ENCODE assay signal across 8 mouse cellular contexts in the genomic region with DNA sequence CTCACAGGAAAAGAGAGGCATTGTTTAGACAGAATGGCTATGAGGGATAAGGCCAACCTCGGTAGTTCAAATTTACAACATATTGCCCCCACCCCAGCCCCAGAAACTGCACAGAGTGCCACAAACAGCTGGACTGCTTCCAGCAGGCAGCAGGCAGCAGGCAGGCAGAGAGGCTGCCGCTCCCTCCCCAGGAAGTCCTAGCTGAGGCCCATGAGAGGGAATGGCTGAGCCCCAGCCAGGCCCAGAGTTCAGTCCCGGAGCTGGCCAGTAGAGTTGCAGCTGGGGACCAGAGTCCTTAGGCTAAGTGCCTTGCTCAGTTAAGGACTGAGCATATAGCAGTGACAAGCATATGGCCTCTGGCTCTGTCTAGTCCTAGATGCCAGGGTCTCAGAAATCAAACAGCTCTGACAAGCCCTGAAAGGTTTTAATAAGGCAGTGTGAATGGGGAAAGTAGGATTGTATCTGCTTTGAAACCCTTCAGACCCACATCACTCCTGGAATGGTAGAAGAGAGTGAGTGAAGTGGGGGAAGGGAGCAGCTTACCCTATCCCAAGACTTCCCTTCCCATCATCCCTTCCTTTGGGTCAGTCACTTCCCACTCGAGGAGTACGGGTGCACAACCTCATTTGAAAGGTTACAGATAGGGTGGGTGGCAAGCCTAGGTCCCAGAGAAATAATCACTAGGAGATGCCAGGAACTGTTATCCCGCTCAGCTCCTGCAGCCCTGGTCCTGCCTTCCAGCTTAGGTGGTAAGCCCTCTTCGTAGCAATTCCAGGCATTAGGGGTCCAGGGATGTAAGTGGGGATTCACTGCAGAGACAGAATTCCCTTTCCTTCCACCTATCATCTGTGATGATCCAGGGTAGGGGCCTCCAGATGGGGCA. TPM values are rescaled to one million over a fixed set of nuclear protein-coding genes. Genes with fewer than 3 reads are reported as not detected.
DNase-seq lines count a peak whose midpoint lies in the region; ATAC-seq lines count a peak whose summit lies in the region.

No protein-coding gene starts in this region.

- H3K27ac ChIP-seq in kidney, embryonic 14.5 days (ENCODE audit: low read depth, low read length): peak overlapping the region; percentile 85
- peak overlapping the region; percentile 80 for H3K27ac ChIP-seq in brown adipose tissue, adult 24 weeks (replicated peaks; ENCODE audit: low read depth, low read length)
- no peak overlapping the region for H3K27ac ChIP-seq in midbrain, embryonic 11.5 days (ENCODE audit: low read depth, low read length)

- no peaks in the 10 kb centered on the region for H3K27me3 ChIP-seq in kidney, embryonic 14.5 days (ENCODE audit: control insufficient read depth, insufficient read depth, low read length)
- H3K27me3 ChIP-seq in midbrain, embryonic 11.5 days (ENCODE audit: control insufficient read depth, insufficient read depth, low read length): peaks cover 18% of the 10 kb centered on the region

- peaks cover 12% of the 10 kb centered on the region for H3K36me3 ChIP-seq in kidney, embryonic 14.5 days (ENCODE audit: control insufficient read depth, insufficient read depth, low read length)
- 0 out of 2 replicates have a peak, but pooled peaks cover 3% of the 10 kb centered on the region for H3K36me3 ChIP-seq in midbrain, embryonic 11.5 days (ENCODE audit: control insufficient read depth, insufficient read depth, low read length)

- no peaks in the 10 kb centered on the region for H3K9me3 ChIP-seq in kidney, embryonic 14.5 days (ENCODE audit: control insufficient read depth, low read length)
- no peaks in the 10 kb centered on the region for H3K9me3 ChIP-seq in midbrain, embryonic 11.5 days (ENCODE audit: control insufficient read depth, low read length)

- no peak overlapping the region for H3K4me2 ChIP-seq in kidney, embryonic 14.5 days (replicated peaks; ENCODE audit: low read depth, low read length)
- H3K4me2 ChIP-seq in midbrain, embryonic 11.5 days: no peak overlapping the region

- no peak overlapping the region for H3K9ac ChIP-seq in kidney, embryonic 14.5 days (ENCODE audit: low read depth, low read length)
- no peak overlapping the region for H3K9ac ChIP-seq in midbrain, embryonic 11.5 days (ENCODE audit: low read length)

- peaks cover 45% of the 10 kb centered on the region for H3K4me1 ChIP-seq in kidney, embryonic 14.5 days (ENCODE audit: control insufficient read depth, insufficient read depth, low read length)
- H3K4me1 ChIP-seq in brown adipose tissue, adult 24 weeks (ENCODE audit: control insufficient read depth, insufficient read depth, insufficient read length, low read length): peaks cover 29% of the 10 kb centered on the region
- H3K4me1 ChIP-seq in midbrain, embryonic 11.5 days (ENCODE audit: control insufficient read depth, insufficient read depth, low read length): peaks cover 28% of the 10 kb centered on the region

- no peak for ATAC-seq in kidney, embryonic 14.5 days (ENCODE audit: low FRiP score, low TSS enrichment)
- 0 out of 2 replicates have a peak, but pooled peaks have one; percentile 7 for ATAC-seq in granulocyte monocyte progenitor cell, adult 5-6 weeks (replicated peaks; ENCODE audit: poor library complexity, severe bottlenecking)
- ATAC-seq in midbrain, embryonic 11.5 days (ENCODE audit: low FRiP score): no peak
- ATAC-seq in inflammation-experienced regulatory T-cells, adult 6 months: no peak

- WGBS in kidney, embryonic 14.5 days: 50% methylated on average over 7 of the region's 7 CpGs
- WGBS in midbrain, embryonic 11.5 days: 69% methylated on average over 7 of the region's 7 CpGs

- H3K4me3 ChIP-seq in kidney, embryonic 14.5 days (ENCODE audit: low read length): no peak overlapping the region
- no peak overlapping the region for H3K4me3 ChIP-seq in brown adipose tissue, adult 24 weeks (ENCODE audit: insufficient read depth, low read depth, low read length)
- H3K4me3 ChIP-seq in midbrain, embryonic 11.5 days (ENCODE audit: low read depth, low read length): no peak overlapping the region

- DNase-seq in kidney, adult 8-10 months: no peak
- peak; percentile 36 to 64 for DNase-seq in kidney, postnatal 25 days
- DNase-seq in midbrain, embryonic 11.5 days (ENCODE audit: low spot score, missing footprints): peak; percentile 82
- DNase-seq in spleen, postnatal 36 days (ENCODE audit: low spot score in 2 of 2): no peak

RNA-seq across cellular contexts. Expression of a gene that starts 0.8 kb away (rescaled TPM):
- polyA plus RNA-seq in kidney, embryonic 14.5 days (2014; fragmentation: Nextera tagmentation; extraction: Ambion mirVana): 35.6 and 39.8 TPM in 2 replicates
- 7.6 and 9.3 TPM in 2 replicates for polyA plus RNA-seq in brown adipose tissue, adult 24 weeks (2012; ENCODE audit: insufficient read depth, insufficient read length, missing spikeins)
- total RNA-seq in granulocyte monocyte progenitor cell, adult 5-6 weeks (2014; fragmentation: Nextera tagmentation): 11.6 and 12.9 TPM in 2 replicates
- total RNA-seq in granulocyte monocyte progenitor cell, adult 5-6 weeks (2017): 4.4 and 5.7 TPM in 2 replicates
- 24.8 and 27.2 TPM in 2 replicates for polyA plus RNA-seq in midbrain, embryonic 11.5 days (2014; fragmentation: Nextera tagmentation; extraction: Ambion mirVana)
- 10 to 100 TPM; 26.3 to 35.5 (median 32.8) TPM for polyA plus RNA-seq in inflammation-experienced regulatory T-cells, adult 6 months (2017; shearing (Covaris generic))

RNA-seq across cellular contexts. Expression of a gene that starts 3.4 kb away (rescaled TPM):
- polyA plus RNA-seq in kidney, embryonic 14.5 days (2014; fragmentation: Nextera tagmentation; extraction: Ambion mirVana): 28.0 and 39.5 TPM in 2 replicates
- 8.9 and 11.6 TPM in 2 replicates for polyA plus RNA-seq in brown adipose tissue, adult 24 weeks (2012; ENCODE audit: insufficient read depth, insufficient read length, missing spikeins)
- total RNA-seq in granulocyte monocyte progenitor cell, adult 5-6 weeks (2014; fragmentation: Nextera tagmentation): 0.26 TPM in 1 of 2 replicates, not detected in the other
- 1.0 TPM in 1 of 2 replicates, not detected in the other for total RNA-seq in granulocyte monocyte progenitor cell, adult 5-6 weeks (2017)
- polyA plus RNA-seq in midbrain, embryonic 11.5 days (2014; fragmentation: Nextera tagmentation; extraction: Ambion mirVana): 13.2 and 14.1 TPM in 2 replicates
- polyA plus RNA-seq in inflammation-experienced regulatory T-cells, adult 6 months (2017; shearing (Covaris generic)): under 1 TPM in 1 of 3 experiments, not detected in 2; 0.70 TPM

RNA-seq across cellular contexts. Expression of a gene that starts 20.2 kb away (rescaled TPM):
- 71.7 and 90.6 TPM in 2 replicates for polyA plus RNA-seq in kidney, embryonic 14.5 days (2014; fragmentation: Nextera tagmentation; extraction: Ambion mirVana)
- 14.6 and 22.6 TPM in 2 replicates for polyA plus RNA-seq in brown adipose tissue, adult 24 weeks (2012; ENCODE audit: insufficient read depth, insufficient read length, missing spikeins)
- total RNA-seq in granulocyte monocyte progenitor cell, adult 5-6 weeks (2014; fragmentation: Nextera tagmentation): 50.3 and 58.3 TPM in 2 replicates
- 75.1 and 78.0 TPM in 2 replicates for total RNA-seq in granulocyte monocyte progenitor cell, adult 5-6 weeks (2017)
- 77.0 and 87.0 TPM in 2 replicates for polyA plus RNA-seq in midbrain, embryonic 11.5 days (2014; fragmentation: Nextera tagmentation; extraction: Ambion mirVana)
- 10 to 100 TPM; 52.9 to 74.7 (median 56.9) TPM for polyA plus RNA-seq in inflammation-experienced regulatory T-cells, adult 6 months (2017; shearing (Covaris generic))

RNA-seq across cellular contexts. Expression of a gene that starts 25.4 kb away (rescaled TPM):
- polyA plus RNA-seq in kidney, embryonic 14.5 days (2014; fragmentation: Nextera tagmentation; extraction: Ambion mirVana): not detected in 2 replicates
- not detected in 2 replicates for polyA plus RNA-seq in brown adipose tissue, adult 24 weeks (2012; ENCODE audit: insufficient read depth, insufficient read length, missing spikeins)
- total RNA-seq in granulocyte monocyte progenitor cell, adult 5-6 weeks (2014; fragmentation: Nextera tagmentation): not detected in 2 replicates
- not detected in 2 replicates for total RNA-seq in granulocyte monocyte progenitor cell, adult 5-6 weeks (2017)
- not detected in 2 replicates for polyA plus RNA-seq in midbrain, embryonic 11.5 days (2014; fragmentation: Nextera tagmentation; extraction: Ambion mirVana)
- polyA plus RNA-seq in inflammation-experienced regulatory T-cells, adult 6 months (2017; shearing (Covaris generic)): 1 to 10 TPM; 2.8 to 5.4 (median 4.9) TPM

RNA-seq across cellular contexts. Expression of a gene that starts 42.0 kb away (rescaled TPM):
- 27.5 and 45.5 TPM in 2 replicates for polyA plus RNA-seq in kidney, embryonic 14.5 days (2014; fragmentation: Nextera tagmentation; extraction: Ambion mirVana)
- polyA plus RNA-seq in brown adipose tissue, adult 24 weeks (2012; ENCODE audit: insufficient read depth, insufficient read length, missing spikeins): 18.2 and 19.3 TPM in 2 replicates
- total RNA-seq in granulocyte monocyte progenitor cell, adult 5-6 weeks (2014; fragmentation: Nextera tagmentation): 25.3 and 28.6 TPM in 2 replicates
- 17.7 and 18.6 TPM in 2 replicates for total RNA-seq in granulocyte monocyte progenitor cell, adult 5-6 weeks (2017)
- 28.3 and 34.0 TPM in 2 replicates for polyA plus RNA-seq in midbrain, embryonic 11.5 days (2014; fragmentation: Nextera tagmentation; extraction: Ambion mirVana)
- 10 to 100 TPM; 27.3 to 55.0 (median 45.7) TPM for polyA plus RNA-seq in inflammation-experienced regulatory T-cells, adult 6 months (2017; shearing (Covaris generic))

Comparison
In these comparisons a context has a peak if more than half of its experiments do, and no peak if none do; other contexts are left out.
1. DNase-seq: peak in kidney, postnatal 25 days (2 of 2) and midbrain, embryonic 11.5 days (single experiment); none in kidney, adult 8-10 months (0 of 2) and spleen, postnatal 36 days (0 of 2).